Mouse (Mus musculus): ENCODE measurements around the gene Ptprk. TPM values are rescaled to one million over a fixed set of nuclear protein-coding genes. Genes with fewer than 3 reads are reported as not detected.
A peak's percentile ranks its signal among the peaks of the same experiment; 100 is the strongest.

The Ptprk gene
- polyA plus RNA-seq, 2 experiments = 21.4 to 25.2 TPM

DNA sequence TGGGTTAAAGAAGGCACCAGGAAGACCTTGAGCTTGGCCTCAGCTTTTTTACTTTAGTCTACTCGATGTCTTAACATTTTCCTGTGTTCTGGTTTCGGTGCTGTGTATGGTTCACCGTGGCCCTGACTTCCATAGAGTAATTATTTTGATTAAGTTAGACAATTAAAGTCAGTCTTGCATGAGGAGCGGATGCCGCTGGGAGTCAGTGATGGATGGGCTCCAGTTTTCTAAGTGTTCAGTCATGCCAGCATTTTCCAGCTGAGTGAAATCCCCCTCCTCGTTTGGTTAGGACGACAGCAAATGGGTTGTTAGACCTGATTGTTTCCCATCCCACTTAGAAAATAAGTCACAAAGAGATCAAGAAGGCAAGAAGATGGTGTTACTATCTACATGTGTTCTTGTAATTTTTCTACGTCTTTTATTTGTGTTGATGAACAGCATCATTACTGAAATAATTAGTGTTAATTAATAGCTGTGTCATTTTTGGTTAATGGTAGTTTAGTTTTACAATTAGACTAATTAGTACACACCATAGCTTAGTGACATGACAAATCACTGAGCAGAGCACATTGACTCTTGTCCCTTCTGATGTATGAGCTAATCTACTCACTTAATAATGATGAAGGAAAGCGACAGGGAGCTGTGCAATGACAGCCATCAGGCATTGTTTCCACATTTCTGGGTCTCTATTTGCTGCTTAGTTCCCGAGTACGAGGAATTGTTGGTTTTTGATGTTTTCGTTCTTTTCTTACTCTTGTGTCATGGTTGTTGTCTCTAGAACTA, 390.3 kb downstream of the Ptprk start:
- Histone ChIP-seq H3K27me3 (ENCODE audit: control insufficient read depth, insufficient read depth, low read length) (no peaks in the 10 kb centered on the region), H3K9me3 (ENCODE audit: control insufficient read depth, low read length) (no peaks in the 10 kb centered on the region), H3K36me3 (ENCODE audit: control insufficient read depth, insufficient read depth, low read length) (0 out of 2 replicates have a peak, but pooled peaks cover 3% of the 10 kb centered on the region), H3K4me1 (ENCODE audit: control insufficient read depth, insufficient read depth, low read length) (no peaks in the 10 kb centered on the region), H3K4me2 (replicated peaks; ENCODE audit: low read depth, low read length, severe bottlenecking) (no peak overlapping the region), H3K27ac (replicated peaks; ENCODE audit: low read depth, low read length) (no peak overlapping the region), H3K4me3 (replicated peaks; ENCODE audit: low read length) (no peak overlapping the region), H3K9ac (ENCODE audit: low read depth, low read length, severe bottlenecking) (no peak overlapping the region)
- 76% methylated on average over 12 of the region's 12 CpGs for WGBS
- no peak for TF ChIP-seq POLR2A (IDR thresholded peaks at IDR 0.05; ENCODE audit: borderline replicate concordance, extremely low read depth, insufficient read depth, insufficient read length)
- no peak for ATAC-seq (ENCODE audit: low FRiP score, low read depth)
- DNase-seq (ENCODE audit: low spot score) = no peak

DNA sequence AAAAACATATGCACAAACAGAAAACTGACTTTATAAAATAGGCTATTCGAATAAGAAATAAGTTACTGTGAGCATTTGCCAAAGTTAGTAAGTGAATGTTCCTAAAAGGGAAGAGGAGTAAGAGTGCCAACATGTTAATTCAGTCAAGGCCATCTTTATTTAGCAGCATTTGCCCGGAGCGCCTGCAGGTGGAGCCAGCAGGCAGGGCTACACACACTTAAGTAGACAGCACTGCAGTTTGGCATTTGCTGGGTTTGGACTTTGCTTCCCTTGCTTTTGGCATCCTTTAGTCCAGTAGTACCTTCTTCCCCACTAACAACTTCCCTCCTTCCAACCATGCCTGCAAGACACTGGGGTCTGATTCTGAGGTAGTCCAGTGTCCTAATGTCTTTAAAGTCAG, 411.0 kb downstream of the Ptprk start:
- Histone ChIP-seq H3K9me3 (ENCODE audit: control insufficient read depth, low read length) (no peaks in the 10 kb centered on the region), H3K9ac (ENCODE audit: low read depth, low read length, severe bottlenecking) (no peak overlapping the region), H3K27me3 (ENCODE audit: control insufficient read depth, insufficient read depth, low read length) (no peaks in the 10 kb centered on the region), H3K36me3 (ENCODE audit: control insufficient read depth, insufficient read depth, low read length) (no peaks in the 10 kb centered on the region), H3K4me2 (replicated peaks; ENCODE audit: low read depth, low read length, severe bottlenecking) (no peak overlapping the region), H3K27ac (replicated peaks; ENCODE audit: low read depth, low read length) (no peak overlapping the region), H3K4me3 (replicated peaks; ENCODE audit: low read length) (no peak overlapping the region), H3K4me1 (ENCODE audit: control insufficient read depth, insufficient read depth, low read length) (no peaks in the 10 kb centered on the region)
- 60% methylated on average over 3 of the region's 3 CpGs for WGBS
- DNase-seq (ENCODE audit: low spot score) (peak; percentile 25), ATAC-seq (ENCODE audit: low FRiP score, low read depth) (no peak)
- TF ChIP-seq POLR2A (IDR thresholded peaks at IDR 0.05; ENCODE audit: borderline replicate concordance, extremely low read depth, insufficient read depth, insufficient read length) = no peak

DNA sequence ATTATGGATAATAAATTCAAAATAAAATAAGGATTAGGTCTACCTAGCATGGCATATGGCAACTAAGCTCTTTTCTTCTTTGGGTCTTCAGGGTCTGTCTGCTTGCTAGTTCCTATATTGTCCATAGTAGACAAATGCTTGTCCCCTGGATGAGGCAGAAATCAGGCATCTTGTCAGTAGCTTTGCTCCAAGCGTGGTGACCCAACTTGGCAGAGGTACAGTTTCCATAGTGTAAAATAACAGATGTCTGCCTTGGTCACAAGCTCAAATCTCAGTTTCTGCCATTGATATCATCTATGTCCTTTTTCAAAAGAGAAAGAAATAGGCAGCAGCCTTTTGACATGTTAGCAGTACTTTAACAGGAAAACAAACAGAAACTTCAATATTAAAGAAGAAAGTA, 416.4 kb downstream of the Ptprk start:
- H3K27me3 ChIP-seq (ENCODE audit: control insufficient read depth, insufficient read depth, low read length) = no peaks in the 10 kb centered on the region
- H3K9ac ChIP-seq (ENCODE audit: low read depth, low read length, severe bottlenecking) = no peak overlapping the region
- H3K4me2 ChIP-seq (replicated peaks; ENCODE audit: low read depth, low read length, severe bottlenecking) = no peak overlapping the region
- no peak overlapping the region for H3K27ac ChIP-seq (replicated peaks; ENCODE audit: low read depth, low read length)
- H3K9me3 ChIP-seq (ENCODE audit: control insufficient read depth, low read length) = no peaks in the 10 kb centered on the region
- WGBS = 74% methylated on average over 1 of the region's 1 CpGs
- ATAC-seq (ENCODE audit: low FRiP score, low read depth) = no peak
- no peak overlapping the region for H3K4me3 ChIP-seq (replicated peaks; ENCODE audit: low read length)
- no peak for TF ChIP-seq POLR2A (IDR thresholded peaks at IDR 0.05; ENCODE audit: borderline replicate concordance, extremely low read depth, insufficient read depth, insufficient read length)
- H3K36me3 ChIP-seq (ENCODE audit: control insufficient read depth, insufficient read depth, low read length) = no peaks in the 10 kb centered on the region
- no peak for DNase-seq (ENCODE audit: low spot score)
- H3K4me1 ChIP-seq (ENCODE audit: control insufficient read depth, insufficient read depth, low read length) = peaks cover 11% of the 10 kb centered on the region

DNA sequence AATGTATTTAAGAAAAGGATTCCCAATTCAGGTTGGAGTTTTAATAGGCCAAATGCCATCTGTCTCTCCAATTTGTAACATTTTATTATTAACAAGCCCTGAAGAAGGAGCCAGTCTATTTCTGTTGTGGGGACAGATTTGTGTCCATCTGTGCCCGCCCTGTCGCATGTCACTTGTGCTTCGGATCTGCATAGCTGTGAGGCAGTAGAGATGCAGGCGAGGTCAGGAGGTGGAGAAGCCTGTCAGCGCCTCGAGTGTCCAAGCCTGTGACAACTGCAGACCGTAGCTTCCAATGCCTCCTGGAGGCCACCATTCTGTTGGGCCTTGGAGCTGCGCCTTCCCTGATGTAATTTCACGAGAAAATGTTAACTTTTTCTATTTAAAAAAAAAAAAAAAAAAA, 417.6 kb downstream of the Ptprk start:
- Histone ChIP-seq H3K9me3 (ENCODE audit: control insufficient read depth, low read length) (no peaks in the 10 kb centered on the region), H3K36me3 (ENCODE audit: control insufficient read depth, insufficient read depth, low read length) (no peaks in the 10 kb centered on the region), H3K27me3 (ENCODE audit: control insufficient read depth, insufficient read depth, low read length) (no peaks in the 10 kb centered on the region), H3K9ac (ENCODE audit: low read depth, low read length, severe bottlenecking) (no peak overlapping the region), H3K4me3 (replicated peaks; ENCODE audit: low read length) (no peak overlapping the region), H3K4me2 (replicated peaks; ENCODE audit: low read depth, low read length, severe bottlenecking) (no peak overlapping the region), H3K4me1 (ENCODE audit: control insufficient read depth, insufficient read depth, low read length) (peaks cover 11% of the 10 kb centered on the region), H3K27ac (replicated peaks; ENCODE audit: low read depth, low read length) (no peak overlapping the region)
- no peak for TF ChIP-seq POLR2A (IDR thresholded peaks at IDR 0.05; ENCODE audit: borderline replicate concordance, extremely low read depth, insufficient read depth, insufficient read length)
- no peak for DNase-seq (ENCODE audit: low spot score)
- WGBS = 73% methylated on average over 9 of the region's 9 CpGs
- ATAC-seq (ENCODE audit: low FRiP score, low read depth) = no peak

DNA sequence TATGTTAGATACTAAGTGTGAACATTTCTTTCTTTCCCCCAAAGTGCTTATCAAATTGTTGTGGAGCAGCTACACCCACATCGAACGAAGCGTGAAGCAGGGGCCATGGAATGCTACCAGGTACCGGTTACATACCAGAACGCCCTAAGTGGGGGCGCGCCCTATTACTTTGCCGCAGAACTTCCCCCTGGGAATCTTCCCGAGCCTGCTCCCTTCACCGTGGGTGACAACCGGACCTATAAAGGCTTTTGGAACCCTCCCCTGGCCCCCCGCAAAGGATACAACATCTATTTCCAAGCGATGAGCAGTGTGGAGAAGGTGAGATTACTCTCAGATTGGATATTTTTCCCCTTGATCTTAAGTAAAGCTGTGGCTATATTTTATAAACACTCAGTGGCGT, 418.2 kb downstream of the Ptprk start:
- Histone ChIP-seq H3K36me3 (ENCODE audit: control insufficient read depth, insufficient read depth, low read length) (no peaks in the 10 kb centered on the region), H3K9ac (ENCODE audit: low read depth, low read length, severe bottlenecking) (no peak overlapping the region), H3K4me1 (ENCODE audit: control insufficient read depth, insufficient read depth, low read length) (peaks cover 11% of the 10 kb centered on the region), H3K27me3 (ENCODE audit: control insufficient read depth, insufficient read depth, low read length) (no peaks in the 10 kb centered on the region), H3K27ac (replicated peaks; ENCODE audit: low read depth, low read length) (0 out of 2 replicates have a peak overlapping the region, but pooled peaks have one; percentile 0), H3K4me3 (replicated peaks; ENCODE audit: low read length) (no peak overlapping the region), H3K4me2 (replicated peaks; ENCODE audit: low read depth, low read length, severe bottlenecking) (peak overlapping the region; percentile 22; the same call in 1 of the 2 replicates), H3K9me3 (ENCODE audit: control insufficient read depth, low read length) (no peaks in the 10 kb centered on the region)
- no peak for TF ChIP-seq POLR2A (IDR thresholded peaks at IDR 0.05; ENCODE audit: borderline replicate concordance, extremely low read depth, insufficient read depth, insufficient read length)
- WGBS = 45% methylated on average over 14 of the region's 14 CpGs
- DNase-seq (ENCODE audit: low spot score) (no peak), ATAC-seq (ENCODE audit: low FRiP score, low read depth) (no peak)
